Mouse (Mus musculus): ENCODE results near the gene Mr1.

DNA sequence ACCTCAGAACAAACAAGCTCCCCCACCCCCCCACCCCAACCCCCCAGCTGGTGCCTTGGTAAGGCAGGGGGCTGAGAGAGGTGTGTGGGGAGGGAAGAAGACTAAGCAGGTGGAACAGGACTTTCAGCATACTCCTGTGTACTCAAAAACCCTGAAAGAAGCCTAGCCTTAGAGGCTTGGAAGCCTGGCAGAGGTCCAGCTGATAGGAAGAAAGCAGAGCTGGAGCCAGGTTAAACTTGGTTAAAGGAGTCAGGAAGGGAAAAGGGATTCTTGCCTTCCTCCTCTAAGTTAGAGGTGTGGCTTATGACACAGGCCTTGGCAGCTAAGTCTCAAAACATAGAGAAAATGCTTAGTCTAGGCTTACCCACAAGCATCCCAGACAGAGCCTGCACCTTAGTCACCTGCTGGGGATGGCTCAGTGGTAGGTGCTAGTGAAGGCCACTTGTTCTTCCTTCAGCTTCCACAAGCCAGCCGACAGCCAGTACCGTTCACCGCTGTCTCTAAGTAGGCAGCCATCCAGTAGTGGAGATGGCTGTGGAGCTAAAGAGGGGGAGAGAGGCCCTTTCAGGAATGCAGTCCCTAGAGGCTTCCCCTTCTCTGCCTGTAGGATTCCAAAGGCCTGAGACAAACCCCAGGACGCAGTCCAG lies 53.3 kb downstream of the Mr1 start:
- no peak for TF ChIP-seq E2F4 (IDR thresholded peaks at IDR 0.05; ENCODE audit: insufficient read depth)
- TF ChIP-seq MAX (IDR thresholded peaks at IDR 0.05; ENCODE audit: low read depth) = no peak
- TF ChIP-seq POLR2A (IDR thresholded peaks at IDR 0.05; ENCODE audit: insufficient read length, low read depth) = no peak
- TF ChIP-seq POLR2AphosphoS2 (IDR thresholded peaks at IDR 0.05; ENCODE audit: insufficient read length, low read depth) = no peak
- TF ChIP-seq USF1 (IDR thresholded peaks at IDR 0.05; ENCODE audit: low read depth) = no peak
- TF ChIP-seq MYOG (IDR thresholded peaks at IDR 0.05; ENCODE audit: control insufficient read depth in 1 of 3, insufficient read depth in 1 of 3, insufficient read length in 2 of 3, low read depth in 2 of 3) = no peak
- TF ChIP-seq TCF12 (IDR thresholded peaks at IDR 0.05; ENCODE audit: insufficient read depth, poor library complexity, severe bottlenecking) = no peak
- TF ChIP-seq MYOD1 (IDR thresholded peaks at IDR 0.05; ENCODE audit: control insufficient read depth in 1 of 3, insufficient read length in 2 of 3, low read depth in 2 of 3) = no peak
- TF ChIP-seq CEBPB (IDR thresholded peaks at IDR 0.05; ENCODE audit: insufficient read depth, poor library complexity, severe bottlenecking) = no peak
